In the genomic region with DNA sequence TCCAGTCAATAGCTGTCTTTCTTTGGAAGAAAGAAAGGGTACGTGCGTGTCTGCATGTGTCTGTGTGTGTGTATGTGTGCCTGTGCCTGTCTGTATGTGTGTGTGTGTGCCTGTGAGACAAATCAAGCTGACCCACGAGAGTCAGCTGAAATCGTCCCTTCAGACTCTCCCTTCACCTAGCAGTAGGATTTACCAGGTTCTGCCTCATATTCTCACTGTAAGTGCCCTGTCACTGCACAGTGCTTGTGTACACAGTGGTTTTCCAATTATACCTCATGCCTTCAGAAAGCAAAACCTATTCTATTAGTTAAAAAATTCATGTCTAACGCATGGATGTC, we compare ENCODE assay signal across 14 mouse cellular contexts.
DNase-seq lines count a peak whose midpoint lies in the region; ATAC-seq and TF ChIP-seq lines count a peak whose summit lies in the region.
"Had no signal": no experiment of that assay in that cellular context is flagged by ENCODE, and none has a peak within 500 bp of the region (broad histone marks: within the 10 kb centered on the region; RNA-seq: fewer than 3 reads in every experiment).

No protein-coding gene starts in this region.

- no peaks in the 10 kb centered on the region for H3K27me3 ChIP-seq in heart, embryonic 12.5 days (replicated peaks)
- H3K27me3 ChIP-seq in forebrain, embryonic 14.5 days (replicated peaks; ENCODE audit: control insufficient read depth, insufficient read depth, low read length): no peaks in the 10 kb centered on the region
- no peaks in the 10 kb centered on the region for H3K27me3 ChIP-seq in midbrain, embryonic 13.5 days
- H3K27me3 ChIP-seq: liver, embryonic 15.5 days had no signal

- ATAC-seq in heart, embryonic 12.5 days (ENCODE audit: insufficient number of reproducible peaks, low FRiP score): no peak
- peak; percentile 67 for ATAC-seq in forebrain, embryonic 14.5 days
- ATAC-seq in midbrain, embryonic 13.5 days: peak; percentile 91

- peaks cover 10% of the 10 kb centered on the region for H3K4me1 ChIP-seq in heart, embryonic 12.5 days (replicated peaks)
- peaks cover 2% of the 10 kb centered on the region; the same call in 1 of the 2 replicates for H3K4me1 ChIP-seq in cortical plate, adult 2 months (ENCODE audit: control insufficient read depth, insufficient read depth, low read length)
- H3K4me1 ChIP-seq in forebrain, embryonic 14.5 days (ENCODE audit: control insufficient read depth, insufficient read depth, low read length): peaks cover 10% of the 10 kb centered on the region
- peaks cover 24% of the 10 kb centered on the region for H3K4me1 ChIP-seq in midbrain, embryonic 13.5 days (replicated peaks)
- H3K4me1 ChIP-seq: liver, embryonic 15.5 days had no signal

- WGBS in heart, embryonic 12.5 days: 52% methylated on average over 5 of the region's 5 CpGs
- 16% methylated on average over 5 of the region's 5 CpGs for WGBS in forebrain, embryonic 14.5 days
- 10% methylated on average over 5 of the region's 5 CpGs for WGBS in midbrain, embryonic 13.5 days

- H3K27ac ChIP-seq in heart, embryonic 12.5 days (ENCODE audit: poor library complexity, severe bottlenecking): peak overlapping the region; percentile 29
- H3K27ac ChIP-seq in cortical plate, adult 2 months (ENCODE audit: insufficient read depth, low read length): no peak overlapping the region
- H3K27ac ChIP-seq in forebrain, embryonic 14.5 days (ENCODE audit: low read depth, low read length): peak overlapping the region; percentile 90
- peak overlapping the region; percentile 96 for H3K27ac ChIP-seq in midbrain, embryonic 13.5 days
- H3K27ac ChIP-seq: liver, embryonic 15.5 days had no signal

- TF ChIP-seq POLR2A in cortical plate, adult 2 months (IDR thresholded peaks at IDR 0.05; ENCODE audit: extremely low read depth, insufficient read depth, low read length): no peak

- no peak for TF ChIP-seq CTCF in cortical plate, adult 2 months (IDR thresholded peaks at IDR 0.05; ENCODE audit: extremely low read depth, insufficient read depth, low read length)

- H3K4me2 ChIP-seq in heart, embryonic 12.5 days: peak overlapping the region; percentile 39
- peak overlapping the region; percentile 57 for H3K4me2 ChIP-seq in forebrain, embryonic 14.5 days (ENCODE audit: low read length)
- peak overlapping the region; percentile 59 for H3K4me2 ChIP-seq in midbrain, embryonic 13.5 days (replicated peaks)
- H3K4me2 ChIP-seq: liver, embryonic 15.5 days had no signal

- no peaks in the 10 kb centered on the region for H3K9me3 ChIP-seq in heart, embryonic 12.5 days (replicated peaks)
- no peaks in the 10 kb centered on the region for H3K9me3 ChIP-seq in forebrain, embryonic 14.5 days (replicated peaks; ENCODE audit: control insufficient read depth, low read length)
- no peaks in the 10 kb centered on the region for H3K9me3 ChIP-seq in midbrain, embryonic 13.5 days
- H3K9me3 ChIP-seq: liver, embryonic 15.5 days had no signal

- H3K36me3 ChIP-seq in heart, embryonic 12.5 days: no peaks in the 10 kb centered on the region
- no peaks in the 10 kb centered on the region for H3K36me3 ChIP-seq in forebrain, embryonic 14.5 days (ENCODE audit: control insufficient read depth, insufficient read depth, low read length)
- H3K36me3 ChIP-seq in midbrain, embryonic 13.5 days: no peaks in the 10 kb centered on the region
- H3K36me3 ChIP-seq: liver, embryonic 15.5 days had no signal

- no peak overlapping the region for H3K9ac ChIP-seq in heart, embryonic 12.5 days
- peak overlapping the region; percentile 73 for H3K9ac ChIP-seq in forebrain, embryonic 14.5 days (ENCODE audit: low read length)
- peak overlapping the region; percentile 76 for H3K9ac ChIP-seq in midbrain, embryonic 13.5 days (replicated peaks)
- H3K9ac ChIP-seq: liver, embryonic 15.5 days had no signal

- H3K4me3 ChIP-seq in heart, embryonic 12.5 days: 0 out of 2 replicates have a peak overlapping the region, but pooled peaks have one; percentile 15
- H3K4me3 ChIP-seq in cortical plate, adult 2 months (ENCODE audit: insufficient read depth, low read length): peak overlapping the region; percentile 8; the same call in 1 of the 2 replicates
- H3K4me3 ChIP-seq in forebrain, embryonic 14.5 days (ENCODE audit: low read depth, low read length): peak overlapping the region; percentile 33
- H3K4me3 ChIP-seq in midbrain, embryonic 13.5 days (replicated peaks): peak overlapping the region; percentile 46
- H3K4me3 ChIP-seq: erythroblast, embryonic 14.5 days; liver, embryonic 15.5 days; myocyte had no signal

- DNase-seq in heart, adult 9 months (ENCODE audit: low spot score in 2 of 2): no peak
- DNase-seq in forebrain, embryonic 14.5 days (ENCODE audit: low spot score): no peak
- no peak for DNase-seq in adrenal gland, adult 18-20 months (ENCODE audit: low spot score in 2 of 2)
- no peak for DNase-seq in adrenal gland, postnatal 4 days (ENCODE audit: low spot score in 2 of 2)
- DNase-seq in cerebellum, adult 8-10 months: no peak
- DNase-seq: B cell, adult 2 months; layer of hippocampus, adult 9-11 months; thymus, postnatal 36 days had no signal
